In genomic region chr9:87970586-87970985, GRCm38 (mm10) we compare ENCODE assay signal across 35 mouse cellular contexts.
"Had no signal": no experiment of that assay in that cellular context is flagged by ENCODE, and none has a peak within 500 bp of the region (broad histone marks: within the 10 kb centered on the region; RNA-seq: fewer than 3 reads in every experiment).

No protein-coding gene starts in this region.

- H3K4me3 ChIP-seq: heart, embryonic 10.5 days; heart, embryonic 12.5 days; heart, embryonic 13.5 days; heart, embryonic 15.5 days; hindbrain, embryonic 10.5 days; hindbrain, embryonic 12.5 days; hindbrain, embryonic 13.5 days; hindbrain, embryonic 15.5 days; intestine, embryonic 15.5 days; kidney, embryonic 15.5 days; layer of hippocampus, adult 2 months; left cerebral cortex, adult 2 months had no signal

- H3K27ac ChIP-seq: heart, embryonic 10.5 days; heart, embryonic 13.5 days; heart, embryonic 15.5 days; hindbrain, embryonic 10.5 days; hindbrain, embryonic 12.5 days; hindbrain, embryonic 13.5 days; hindbrain, embryonic 14.5 days; hindbrain, embryonic 15.5 days; intestine, embryonic 15.5 days; kidney, embryonic 15.5 days; kidney, postnatal 0 days; layer of hippocampus, adult 2 months; left cerebral cortex, adult 2 months had no signal

- DNase-seq: heart, postnatal 10 days; heart, postnatal 14 days; heart, postnatal 36 days; heart, postnatal 4 days; kidney, adult 11 months; kidney, adult 18-20 months; kidney, adult 2 months; kidney, adult 8-10 months; kidney, adult 9 months; kidney, postnatal 10 days; kidney, postnatal 14 days; kidney, postnatal 25 days; kidney, postnatal 36 days; kidney, postnatal 4 days; layer of hippocampus, adult 9-11 months; layer of hippocampus, postnatal 36 days had no signal

- ATAC-seq: hindbrain, embryonic 16.5 days; inflammation-experienced regulatory T-cells, adult 6 months; intestine, embryonic 15.5 days; intestine, embryonic 16.5 days; intestine, postnatal 0 days had no signal

- H3K9me3 ChIP-seq: heart, embryonic 10.5 days; heart, embryonic 12.5 days; heart, embryonic 13.5 days; heart, embryonic 15.5 days; hindbrain, embryonic 10.5 days; hindbrain, embryonic 12.5 days; hindbrain, embryonic 13.5 days; hindbrain, embryonic 15.5 days; intestine, embryonic 15.5 days; kidney, embryonic 15.5 days had no signal

- H3K27me3 ChIP-seq: heart, embryonic 12.5 days; heart, embryonic 13.5 days; heart, embryonic 15.5 days; hindbrain, embryonic 12.5 days; hindbrain, embryonic 13.5 days; hindbrain, embryonic 15.5 days; intestine, embryonic 15.5 days; kidney, embryonic 15.5 days had no signal

- H3K4me2 ChIP-seq: heart, embryonic 11.5 days; heart, embryonic 12.5 days; heart, embryonic 13.5 days; heart, embryonic 15.5 days; hindbrain, embryonic 12.5 days; hindbrain, embryonic 13.5 days; hindbrain, embryonic 14.5 days; hindbrain, embryonic 15.5 days; intestine, embryonic 15.5 days; kidney, embryonic 15.5 days had no signal

- H3K9ac ChIP-seq: heart, embryonic 12.5 days; heart, embryonic 13.5 days; heart, embryonic 15.5 days; hindbrain, embryonic 12.5 days; hindbrain, embryonic 13.5 days; hindbrain, embryonic 14.5 days; hindbrain, embryonic 15.5 days; intestine, embryonic 15.5 days; kidney, embryonic 15.5 days had no signal

- H3K36me3 ChIP-seq: heart, embryonic 10.5 days; heart, embryonic 12.5 days; heart, embryonic 13.5 days; heart, embryonic 15.5 days; hindbrain, embryonic 10.5 days; hindbrain, embryonic 12.5 days; hindbrain, embryonic 13.5 days; hindbrain, embryonic 15.5 days; intestine, embryonic 15.5 days; kidney, embryonic 15.5 days had no signal

- H3K4me1 ChIP-seq: heart, embryonic 10.5 days; heart, embryonic 12.5 days; heart, embryonic 13.5 days; heart, embryonic 15.5 days; hindbrain, embryonic 10.5 days; hindbrain, embryonic 12.5 days; hindbrain, embryonic 13.5 days; hindbrain, embryonic 15.5 days; intestine, embryonic 15.5 days; kidney, embryonic 15.5 days had no signal
